Mouse (Mus musculus): ENCODE measurements around the gene Atpif1. TPM values are rescaled to one million over a fixed set of nuclear protein-coding genes. Genes with fewer than 3 reads are reported as not detected.

The Atpif1 gene
- total and polyA plus RNA-seq, 2 experiments = 25.9 to 87.1 TPM

- 80% methylated on average over 6 of the region's 6 CpGs for WGBS
- Histone ChIP-seq H3K27me3 (ENCODE audit: control insufficient read depth, insufficient read depth, low read length) (no peaks in the 10 kb centered on the region), H3K79me2 (ENCODE audit: control insufficient read depth, insufficient read depth, low read length) (no peaks in the 10 kb centered on the region), H3K9ac (ENCODE audit: low read depth, low read length) (no peak overlapping the region), H3K27ac (replicated peaks; ENCODE audit: insufficient read depth, low read depth, low read length) (no peak overlapping the region), H3K4me3 (ENCODE audit: insufficient read depth, low read depth, low read length) (no peak overlapping the region), H3K4me1 (ENCODE audit: control insufficient read depth, insufficient read depth, low read length) (no peaks in the 10 kb centered on the region), H3K36me3 (ENCODE audit: control insufficient read depth, insufficient read depth, low read length) (no peaks in the 10 kb centered on the region)
- no peak for TF ChIP-seq POLR2A (IDR thresholded peaks at IDR 0.05; ENCODE audit: extremely low read depth, insufficient read depth, low read length)
- no peak for TF ChIP-seq CTCF (IDR thresholded peaks at IDR 0.05; ENCODE audit: low read depth, low read length)
- no peak for DNase-seq (ENCODE audit: extremely low read depth, low read depth, low spot score)
Measured at GRCm38 (mm10) chr4:132524808-132525207, 8.7 kb downstream of the Atpif1 start.

GRCm38 (mm10) chr4:132524321-132524741 is 9.1 kb downstream of the Atpif1 start:
- TF ChIP-seq CTCF (IDR thresholded peaks at IDR 0.05; ENCODE audit: low read depth, low read length) (no peak), POLR2A (IDR thresholded peaks at IDR 0.05; ENCODE audit: extremely low read depth, insufficient read depth, low read length) (no peak)
- 64% methylated on average over 11 of the region's 11 CpGs for WGBS
- Histone ChIP-seq H3K79me2 (ENCODE audit: control insufficient read depth, insufficient read depth, low read length) (no peaks in the 10 kb centered on the region), H3K4me3 (ENCODE audit: insufficient read depth, low read depth, low read length) (no peak overlapping the region), H3K4me1 (ENCODE audit: control insufficient read depth, insufficient read depth, low read length) (no peaks in the 10 kb centered on the region), H3K27ac (replicated peaks; ENCODE audit: insufficient read depth, low read depth, low read length) (no peak overlapping the region), H3K27me3 (ENCODE audit: control insufficient read depth, insufficient read depth, low read length) (no peaks in the 10 kb centered on the region), H3K36me3 (ENCODE audit: control insufficient read depth, insufficient read depth, low read length) (no peaks in the 10 kb centered on the region), H3K9ac (ENCODE audit: low read depth, low read length) (no peak overlapping the region)
- DNase-seq (ENCODE audit: extremely low read depth, low read depth, low spot score) = no peak

DNA sequence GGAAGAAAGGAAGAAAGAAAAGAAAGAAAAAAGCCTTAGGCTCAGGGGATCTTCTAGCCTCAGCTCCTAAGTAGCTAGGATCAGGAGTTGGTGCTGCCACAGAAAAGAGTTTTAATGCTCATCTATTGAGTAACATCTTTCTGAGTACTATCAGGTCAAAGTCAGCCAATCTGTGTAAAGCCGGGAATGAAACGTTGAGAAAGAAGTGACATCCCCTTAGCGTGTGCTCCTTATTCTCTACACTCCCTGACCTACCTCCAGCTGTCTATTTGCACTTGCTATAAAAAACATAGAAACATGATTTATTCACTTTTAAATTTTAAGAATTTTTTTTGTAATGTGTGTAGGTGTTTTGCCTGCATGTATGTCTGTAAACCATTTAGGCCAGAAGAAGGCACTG is 14.3 kb downstream of the Atpif1 start:
- Histone ChIP-seq H3K27ac (replicated peaks; ENCODE audit: insufficient read depth, low read depth, low read length) (no peak overlapping the region), H3K4me3 (ENCODE audit: insufficient read depth, low read depth, low read length) (no peak overlapping the region), H3K4me1 (ENCODE audit: control insufficient read depth, insufficient read depth, low read length) (peaks cover 3% of the 10 kb centered on the region), H3K27me3 (ENCODE audit: control insufficient read depth, insufficient read depth, low read length) (no peaks in the 10 kb centered on the region), H3K36me3 (ENCODE audit: control insufficient read depth, insufficient read depth, low read length) (no peaks in the 10 kb centered on the region), H3K79me2 (ENCODE audit: control insufficient read depth, insufficient read depth, low read length) (no peaks in the 10 kb centered on the region), H3K9ac (ENCODE audit: low read depth, low read length) (no peak overlapping the region)
- DNase-seq (ENCODE audit: extremely low read depth, low read depth, low spot score) = peak; percentile 57
- 24% methylated on average over 3 of the region's 3 CpGs for WGBS
- no peak for TF ChIP-seq POLR2A (IDR thresholded peaks at IDR 0.05; ENCODE audit: extremely low read depth, insufficient read depth, low read length)
- no peak for TF ChIP-seq CTCF (IDR thresholded peaks at IDR 0.05; ENCODE audit: low read depth, low read length)

DNA sequence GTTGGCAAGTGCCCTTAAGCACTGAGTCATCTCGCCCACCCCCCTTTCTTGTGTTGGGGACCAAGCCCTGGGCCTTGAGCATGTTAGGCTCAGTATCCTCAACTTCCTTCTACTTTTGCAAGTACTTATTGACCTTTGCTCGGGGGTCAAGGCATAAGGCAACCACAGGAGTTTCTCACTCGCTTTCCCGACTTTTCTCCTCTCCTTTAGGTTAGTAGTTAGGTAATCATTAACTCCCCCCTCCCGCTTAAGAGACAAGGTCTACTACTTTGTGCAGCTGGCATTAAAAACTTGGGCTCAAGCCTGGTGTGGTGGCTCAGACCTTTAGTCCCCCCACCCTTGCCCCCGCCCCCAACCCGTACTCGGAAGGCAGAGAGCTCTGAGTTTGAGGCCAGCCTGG is 15.4 kb downstream of the Atpif1 start:
- peak; percentile 80 for DNase-seq (ENCODE audit: extremely low read depth, low read depth, low spot score)
- Histone ChIP-seq H3K36me3 (ENCODE audit: control insufficient read depth, insufficient read depth, low read length) (no peaks in the 10 kb centered on the region), H3K9ac (ENCODE audit: low read depth, low read length) (no peak overlapping the region), H3K79me2 (ENCODE audit: control insufficient read depth, insufficient read depth, low read length) (no peaks in the 10 kb centered on the region), H3K27ac (replicated peaks; ENCODE audit: insufficient read depth, low read depth, low read length) (no peak overlapping the region), H3K4me1 (ENCODE audit: control insufficient read depth, insufficient read depth, low read length) (peaks cover 6% of the 10 kb centered on the region), H3K4me3 (ENCODE audit: insufficient read depth, low read depth, low read length) (no peak overlapping the region), H3K27me3 (ENCODE audit: control insufficient read depth, insufficient read depth, low read length) (no peaks in the 10 kb centered on the region)
- WGBS = 28% methylated on average over 8 of the region's 8 CpGs
- TF ChIP-seq POLR2A (IDR thresholded peaks at IDR 0.05; ENCODE audit: extremely low read depth, insufficient read depth, low read length) (no peak), CTCF (IDR thresholded peaks at IDR 0.05; ENCODE audit: low read depth, low read length) (no peak)

GRCm38 (mm10) chr4:132515369-132516155 is 17.9 kb downstream of the Atpif1 start:
- Histone ChIP-seq H3K79me2 (ENCODE audit: control insufficient read depth, insufficient read depth, low read length) (no peaks in the 10 kb centered on the region), H3K36me3 (ENCODE audit: control insufficient read depth, insufficient read depth, low read length) (no peaks in the 10 kb centered on the region), H3K27me3 (ENCODE audit: control insufficient read depth, insufficient read depth, low read length) (no peaks in the 10 kb centered on the region), H3K9ac (ENCODE audit: low read depth, low read length) (peak overlapping the region; percentile 77), H3K4me3 (ENCODE audit: insufficient read depth, low read depth, low read length) (peak overlapping the region; percentile 56), H3K27ac (replicated peaks; ENCODE audit: insufficient read depth, low read depth, low read length) (peak overlapping the region; percentile 94), H3K4me1 (ENCODE audit: control insufficient read depth, insufficient read depth, low read length) (peaks cover 6% of the 10 kb centered on the region)
- TF ChIP-seq POLR2A (IDR thresholded peaks at IDR 0.05; ENCODE audit: extremely low read depth, insufficient read depth, low read length) (peak; percentile 67; the same call in 1 of the 2 replicates), CTCF (IDR thresholded peaks at IDR 0.05; ENCODE audit: low read depth, low read length) (no peak)
- 22% methylated on average over 22 of the region's 22 CpGs for WGBS
- DNase-seq (ENCODE audit: extremely low read depth, low read depth, low spot score) = peak; percentile 99

- 1% methylated on average over 21 of the region's 21 CpGs for WGBS
- DNase-seq (ENCODE audit: extremely low read depth, low read depth, low spot score) = peak; percentile 67
- Histone ChIP-seq H3K27ac (replicated peaks; ENCODE audit: insufficient read depth, low read depth, low read length) (peak overlapping the region; percentile 94), H3K9ac (ENCODE audit: low read depth, low read length) (peak overlapping the region; percentile 77), H3K4me3 (ENCODE audit: insufficient read depth, low read depth, low read length) (peak overlapping the region; percentile 12; the same call in 1 of the 2 replicates), H3K79me2 (ENCODE audit: control insufficient read depth, insufficient read depth, low read length) (peaks cover 4% of the 10 kb centered on the region; the same call in 1 of the 2 replicates), H3K4me1 (ENCODE audit: control insufficient read depth, insufficient read depth, low read length) (peaks cover 6% of the 10 kb centered on the region), H3K27me3 (ENCODE audit: control insufficient read depth, insufficient read depth, low read length) (no peaks in the 10 kb centered on the region), H3K36me3 (ENCODE audit: control insufficient read depth, insufficient read depth, low read length) (no peaks in the 10 kb centered on the region)
- no peak for TF ChIP-seq POLR2A (IDR thresholded peaks at IDR 0.05; ENCODE audit: extremely low read depth, insufficient read depth, low read length)
- peak; percentile 87 for TF ChIP-seq CTCF (IDR thresholded peaks at IDR 0.05; ENCODE audit: low read depth, low read length)
Measured at GRCm38 (mm10) chr4:132514555-132515135, 18.8 kb downstream of the Atpif1 start.
